Mouse (Mus musculus): Measurements from ENCODE around the gene Zbtb8os.

GRCm38 (mm10) chr4:129377601-129378390, 42.3 kb downstream of the Zbtb8os start, which contains the start of gene Zbtb8a:
- TF ChIP-seq CTCF (conservative IDR thresholded peaks at IDR 0.05; ENCODE audit: low read length) (no peak), NANOG (IDR thresholded peaks at IDR 0.05; ENCODE audit: borderline replicate concordance, low read length) (no peak)

Data from E14TG2a.4 (cell line).